Mouse (Mus musculus) ES-Bruce4 (cell line): Measurements from ENCODE around the gene Rpl4.

Source experiments
- CTCF ChIP-seq: IDR thresholded peaks from one replicate; pipeline ENCODE4 v1.8.1; 2011; ENCODE audit warnings: low read depth, low read length
- EP300 ChIP-seq: IDR thresholded peaks from 2 replicates; pipeline ENCODE4 v1.6.1; 2011; ENCODE audit warnings: low read depth, low read length; ENCODE audit not compliant: insufficient read depth
- POLR2A ChIP-seq: IDR thresholded peaks from one replicate; pipeline ENCODE4 v1.8.1; 2011; ENCODE audit warnings: low read length; ENCODE audit not compliant: insufficient read depth

- no peak for TF ChIP-seq POLR2A
- TF ChIP-seq CTCF, result no peak
- no peak for TF ChIP-seq EP300
Measured at GRCm38 (mm10) chr9:64193879-64194278, 20.7 kb downstream of the Rpl4 start.
